Mouse (Mus musculus): ENCODE results near the gene Arhgap24.

The Arhgap24 gene

GRCm38 (mm10) chr5:102744051-102744450 lies 262.9 kb downstream of the Arhgap24 start:
- DNase-seq (ENCODE audit: low spot score) = no peak

- DNase-seq (ENCODE audit: low spot score) = no peak
Observed at GRCm38 (mm10) chr5:102748146-102748545, 267.0 kb downstream of the Arhgap24 start.

DNA sequence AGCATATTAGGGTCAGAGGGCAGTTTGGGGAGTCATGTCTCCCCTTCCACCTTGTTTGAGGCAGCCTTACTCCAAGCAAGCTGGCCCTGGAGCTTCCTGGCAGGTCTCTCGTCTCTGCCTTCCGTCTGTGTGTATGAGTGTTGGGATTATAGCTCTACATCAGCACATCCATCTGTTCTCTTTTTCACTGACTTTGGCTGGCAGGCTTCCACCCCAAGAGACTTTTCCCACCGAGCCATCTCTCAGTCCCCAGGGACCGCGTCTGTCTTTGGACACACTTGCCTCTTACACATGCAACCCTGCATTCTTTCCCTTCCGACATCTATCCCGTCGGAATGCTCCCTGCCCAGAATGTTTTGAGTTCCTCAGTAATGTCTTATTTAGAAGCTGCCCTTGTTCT lies 267.8 kb downstream of the Arhgap24 start:
- DNase-seq (ENCODE audit: low spot score) = no peak

DNA sequence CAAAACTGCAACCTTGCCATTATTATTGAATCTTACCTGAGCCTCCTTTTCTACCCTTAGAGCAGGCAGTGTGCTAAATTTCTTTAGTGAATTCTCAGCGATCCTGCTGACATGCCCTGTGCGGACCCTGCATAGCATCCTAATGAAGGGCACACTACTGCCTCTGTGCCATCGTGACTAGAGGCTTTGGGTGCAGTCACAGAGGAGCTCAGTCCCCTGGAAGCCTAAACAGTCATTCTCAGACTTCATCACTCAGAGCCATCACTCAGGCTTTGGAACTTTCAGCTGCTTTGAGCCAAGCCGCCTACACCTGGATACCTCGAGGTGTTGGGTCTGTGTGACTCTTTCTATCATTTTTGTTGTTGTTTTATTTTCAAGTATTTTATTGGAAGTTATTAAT lies 269.5 kb downstream of the Arhgap24 start:
- no peak for DNase-seq (ENCODE audit: low spot score)

- DNase-seq (ENCODE audit: low spot score) = no peak
Observed at GRCm38 (mm10) chr5:102751661-102752307, 270.6 kb downstream of the Arhgap24 start.

GRCm38 (mm10) chr5:102752308-102752663 lies 271.1 kb downstream of the Arhgap24 start:
- DNase-seq (ENCODE audit: low spot score) = peak; percentile 29

DNA sequence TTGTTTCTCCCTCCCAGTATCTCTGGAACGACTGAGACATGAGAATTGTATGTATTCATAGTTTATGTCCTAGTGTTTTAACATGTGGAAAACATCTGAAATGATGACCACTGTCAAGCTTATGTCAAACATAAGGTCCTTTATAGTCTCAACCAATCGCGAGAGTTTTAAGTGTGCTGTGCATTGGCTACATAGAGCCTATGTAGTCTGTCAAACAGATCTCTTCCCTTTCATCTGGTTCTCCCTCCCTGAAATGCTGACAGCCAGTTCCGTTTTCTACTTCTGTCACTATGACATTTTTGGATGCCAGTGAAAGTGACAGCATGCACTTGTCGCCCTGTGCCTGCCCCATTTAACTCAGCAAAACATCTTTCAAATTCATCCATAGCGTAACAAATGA lies 275.8 kb downstream of the Arhgap24 start:
- DNase-seq (ENCODE audit: low spot score) = no peak

DNA sequence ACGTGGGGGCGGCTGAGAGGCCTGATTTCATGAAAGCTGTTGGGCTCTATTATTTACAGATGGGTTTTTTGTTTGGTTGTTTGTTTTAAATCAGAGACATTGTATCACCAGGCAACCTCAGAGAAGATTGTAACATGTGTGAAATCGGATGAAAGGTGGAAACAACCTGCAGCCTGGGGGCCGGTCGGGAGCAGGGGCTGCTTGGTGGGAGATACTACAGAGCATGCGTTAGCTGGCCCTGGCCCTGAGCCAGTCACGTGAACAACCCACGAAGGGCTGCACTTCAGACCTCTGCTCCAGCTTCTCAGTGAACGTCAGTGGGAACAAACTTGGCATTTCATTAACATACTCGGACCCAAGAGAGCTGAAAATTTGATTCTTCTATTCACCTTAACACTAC lies 284.5 kb downstream of the Arhgap24 start:
- no peak for DNase-seq (ENCODE audit: low spot score)

DNA sequence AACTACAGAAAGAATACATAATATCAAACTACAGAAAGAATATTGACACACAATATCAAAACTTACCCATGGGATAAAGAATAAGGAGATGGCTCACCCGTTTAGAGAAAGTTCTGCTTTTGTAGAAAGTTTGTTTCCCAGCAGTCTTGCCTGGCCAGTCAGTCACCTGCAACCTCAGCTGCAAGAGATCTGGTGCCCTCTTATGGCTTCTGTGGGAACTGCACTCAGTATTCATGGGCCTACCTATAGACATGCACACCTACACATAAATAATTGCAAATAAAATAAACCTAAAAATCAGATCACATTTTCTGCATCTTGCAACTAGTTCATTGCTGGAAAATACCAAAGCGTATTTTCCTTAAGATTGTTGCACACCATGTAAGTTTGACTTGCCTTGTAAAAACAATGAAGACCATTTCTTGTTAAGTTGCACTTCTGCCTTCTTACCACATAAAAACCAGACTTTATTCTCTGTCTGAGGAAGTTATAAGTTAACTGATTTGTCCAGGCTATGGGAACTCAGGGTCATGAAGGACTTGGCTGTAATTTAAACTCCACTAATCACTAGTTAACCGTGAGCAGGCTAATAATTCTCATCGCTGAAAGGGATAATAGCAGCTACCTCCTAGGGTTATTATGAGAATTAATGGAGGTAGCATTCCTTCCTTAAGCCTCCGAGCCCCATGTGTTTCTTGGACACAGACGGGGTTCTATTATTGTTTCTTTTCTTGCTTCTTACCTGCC lies 285.3 kb downstream of the Arhgap24 start:
- peak; percentile 69 for DNase-seq (ENCODE audit: low spot score)

DNA sequence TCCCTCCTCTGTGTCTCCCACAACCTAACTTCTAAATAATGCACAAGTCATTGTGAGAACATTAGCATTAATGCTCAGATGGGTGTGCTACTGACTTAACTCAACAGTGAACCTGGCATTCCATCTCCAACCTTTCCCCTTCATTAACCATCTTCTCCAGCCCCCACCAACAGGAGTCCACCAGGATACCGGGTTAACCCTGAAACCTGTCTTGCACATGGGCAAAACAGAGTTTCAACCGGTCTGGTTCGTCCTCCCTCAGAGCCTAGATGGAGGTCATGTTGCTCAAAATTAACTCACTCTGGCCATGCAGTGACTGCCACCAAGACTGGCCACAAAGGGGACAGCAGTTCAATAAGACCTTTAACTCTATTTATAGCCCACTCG lies 285.9 kb downstream of the Arhgap24 start:
- DNase-seq (ENCODE audit: low spot score) = no peak

DNA sequence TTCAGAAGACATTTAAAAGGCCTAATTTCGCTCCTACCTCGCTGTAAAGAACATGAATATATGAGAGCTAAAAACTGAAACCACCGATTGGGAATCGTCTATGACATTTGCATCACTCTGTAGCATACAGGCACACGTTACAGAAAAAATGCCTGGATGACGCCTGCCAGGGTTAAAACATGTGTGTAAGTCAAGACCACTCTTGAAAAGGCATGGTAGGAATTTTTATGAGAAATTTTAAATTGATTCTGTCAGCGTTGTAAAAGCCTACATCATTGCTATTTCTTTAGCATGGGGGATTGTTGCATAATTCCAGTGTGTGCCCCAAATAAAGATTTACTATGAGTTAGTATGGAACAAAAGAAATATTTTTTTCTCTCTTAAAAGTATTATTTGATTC lies 286.6 kb downstream of the Arhgap24 start:
- no peak for DNase-seq (ENCODE audit: low spot score)

DNA sequence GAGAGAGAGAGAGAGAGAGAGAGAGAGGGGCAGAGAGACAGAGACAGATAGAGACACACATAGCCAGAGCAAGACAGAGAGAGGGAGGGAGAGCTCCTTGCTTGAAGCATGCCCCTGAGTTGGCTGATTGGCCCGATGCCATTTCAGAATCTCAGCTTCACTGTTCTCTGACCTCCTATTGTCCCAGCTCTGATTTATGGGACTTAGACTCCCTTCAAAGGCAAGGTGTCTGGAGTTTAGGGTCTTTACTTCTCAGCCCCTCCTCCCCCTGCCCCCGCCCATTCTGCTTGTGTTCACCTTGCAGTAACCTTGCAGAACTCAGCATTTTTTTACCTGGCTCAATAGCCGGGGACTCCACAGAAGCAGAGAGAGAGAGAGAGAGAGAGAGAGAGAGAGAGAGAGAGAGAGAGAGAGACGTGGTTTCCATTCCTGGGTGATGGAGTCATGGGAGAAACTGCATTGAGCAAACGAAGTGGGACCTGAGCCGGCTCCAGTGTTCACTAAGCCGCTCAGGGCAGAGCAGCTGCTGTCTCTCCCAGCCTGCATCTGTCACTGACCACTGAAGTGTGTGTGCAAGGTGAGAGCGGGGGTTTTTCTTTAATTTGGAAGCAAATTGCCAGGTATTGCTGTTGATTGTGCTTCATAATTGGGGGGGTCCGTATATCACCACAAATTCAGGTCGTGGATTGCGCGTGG lies 287.3 kb downstream of the Arhgap24 start:
- DNase-seq (ENCODE audit: low spot score) = peak; percentile 46

- no peak for DNase-seq (ENCODE audit: low spot score)
Observed at GRCm38 (mm10) chr5:102770611-102771010, 289.4 kb downstream of the Arhgap24 start.

DNA sequence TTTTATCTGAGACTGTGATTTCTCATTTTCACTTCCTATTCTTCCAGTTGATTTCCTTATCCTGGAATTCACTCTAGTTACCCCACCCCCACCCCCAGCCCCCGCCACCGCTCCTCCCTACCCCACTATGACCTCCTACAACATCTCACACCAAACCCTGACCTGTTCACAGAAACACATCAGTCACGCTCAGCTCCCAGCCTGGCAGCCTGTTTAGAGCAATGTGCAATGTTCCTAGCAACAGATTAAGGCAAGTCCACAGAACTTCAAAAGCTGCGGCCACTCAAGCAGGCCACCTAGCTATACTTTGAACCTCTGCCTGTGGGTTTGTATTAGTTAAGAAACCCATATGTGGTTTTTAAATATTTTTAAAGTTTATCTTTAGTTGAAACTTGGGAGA lies 293.3 kb downstream of the Arhgap24 start:
- peak; percentile 69 for DNase-seq (ENCODE audit: low spot score)

GRCm38 (mm10) chr5:102777255-102777654 lies 296.1 kb downstream of the Arhgap24 start:
- DNase-seq (ENCODE audit: low spot score) = no peak

DNA sequence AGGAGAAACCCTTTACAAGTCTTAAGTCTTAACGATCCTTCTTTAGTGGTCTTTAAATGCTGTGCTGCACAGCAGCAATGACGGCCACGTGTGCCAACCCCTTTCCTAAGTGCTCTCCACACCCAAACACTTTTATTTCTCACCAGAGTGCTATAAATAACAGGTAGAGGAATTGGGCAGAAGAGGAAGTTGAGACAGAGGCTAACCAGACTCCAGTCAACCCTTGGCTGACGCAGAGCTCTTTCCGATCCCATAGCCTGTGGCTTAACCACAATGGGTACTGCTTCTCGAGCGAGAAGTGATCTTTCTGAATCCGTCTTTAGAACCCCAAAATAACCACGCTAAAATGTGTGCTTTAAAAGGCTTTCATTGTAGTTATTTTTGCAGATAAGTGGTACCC lies 296.7 kb downstream of the Arhgap24 start:
- no peak for DNase-seq (ENCODE audit: low spot score)

- DNase-seq (ENCODE audit: low spot score) = no peak
Observed at GRCm38 (mm10) chr5:102778253-102778652, 297.1 kb downstream of the Arhgap24 start.

GRCm38 (mm10) chr5:102783585-102783984 lies 302.4 kb downstream of the Arhgap24 start:
- no peak for DNase-seq (ENCODE audit: low spot score)

GRCm38 (mm10) chr5:102786123-102786522 lies 304.9 kb downstream of the Arhgap24 start:
- DNase-seq (ENCODE audit: low spot score) = no peak

- DNase-seq (ENCODE audit: low spot score) = no peak
Observed at GRCm38 (mm10) chr5:102788437-102788836, 307.2 kb downstream of the Arhgap24 start.

GRCm38 (mm10) chr5:102791273-102791672 lies 310.1 kb downstream of the Arhgap24 start:
- DNase-seq (ENCODE audit: low spot score) = peak; percentile 19

DNA sequence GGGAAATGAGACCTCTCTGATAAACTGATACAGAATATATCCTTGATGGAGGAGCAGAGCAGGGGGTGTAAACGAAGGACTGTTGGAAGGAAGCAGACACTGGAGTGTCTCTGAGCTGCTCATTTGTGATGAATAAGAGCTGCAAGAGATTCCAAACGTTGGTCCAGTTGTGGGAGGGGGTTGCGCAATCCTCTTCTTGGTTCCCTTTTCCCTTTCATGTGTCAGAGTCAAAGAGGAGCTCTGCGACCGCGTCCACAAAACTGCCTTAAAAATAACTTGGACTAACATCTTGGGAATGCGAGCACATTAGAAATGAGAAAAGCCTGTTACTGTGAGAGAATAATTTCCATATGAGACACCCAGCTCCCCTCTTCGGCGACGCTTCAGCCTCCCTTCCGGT lies 312.3 kb downstream of the Arhgap24 start:
- no peak for DNase-seq (ENCODE audit: low spot score)

DNA sequence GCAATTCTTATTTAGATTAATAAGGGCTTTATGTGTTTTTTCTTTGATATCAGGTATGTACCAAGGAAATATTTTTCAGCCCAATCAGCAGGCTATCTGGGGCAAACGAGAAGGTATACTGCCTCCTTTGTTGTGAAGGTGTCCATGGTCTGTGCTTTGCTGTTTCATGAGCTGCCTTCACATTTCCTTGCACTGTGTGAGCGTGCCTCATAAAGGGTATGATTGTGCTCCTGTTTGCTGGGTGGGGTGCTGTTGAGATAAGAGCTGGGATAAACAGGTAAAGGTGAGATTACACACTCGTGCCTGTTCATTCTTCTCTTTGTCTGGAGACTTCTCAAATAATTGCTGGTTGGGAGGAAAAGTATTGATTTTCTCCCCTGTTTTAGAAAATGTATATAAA lies 320.3 kb downstream of the Arhgap24 start:
- DNase-seq (ENCODE audit: low spot score) = no peak
